Mouse (Mus musculus): ENCODE data around the gene Eomes. TPM values are rescaled to one million over a fixed set of nuclear protein-coding genes. Genes with fewer than 3 reads are reported as not detected.

Gene Eomes
- polyA plus RNA-seq, 1 experiment from 2014 or later, result 0.09 TPM

- Histone ChIP-seq H3K36me3 (no peaks in the 10 kb centered on the region), H3K27ac (no peak overlapping the region), H3K4me1 (peaks cover 16% of the 10 kb centered on the region; the same call in 1 of the 2 replicates), H3K27me3 (peaks cover 64% of the 10 kb centered on the region), H3K9ac (no peak overlapping the region), H3K4me3 (peak overlapping the region; percentile 27), H3K4me2 (replicated peaks) (peak overlapping the region; percentile 50), H3K9me3 (no peaks in the 10 kb centered on the region)
- under 1% methylated on average over 28 of the region's 28 CpGs for WGBS
- no peak for ATAC-seq (ENCODE audit: insufficient number of reproducible peaks, insufficient read depth, low FRiP score, low TSS enrichment)
Measured at GRCm38 (mm10) chr9:118488138-118488895, 10.3 kb downstream of the Eomes start.

GRCm38 (mm10) chr9:118488896-118489578, 11.0 kb downstream of the Eomes start:
- Histone ChIP-seq H3K4me3 (peak overlapping the region; percentile 27), H3K36me3 (no peaks in the 10 kb centered on the region), H3K4me1 (peaks cover 16% of the 10 kb centered on the region; the same call in 1 of the 2 replicates), H3K9ac (no peak overlapping the region), H3K27me3 (peaks cover 56% of the 10 kb centered on the region), H3K4me2 (replicated peaks) (peak overlapping the region; percentile 50), H3K27ac (no peak overlapping the region), H3K9me3 (no peaks in the 10 kb centered on the region)
- under 1% methylated on average over 20 of the region's 20 CpGs for WGBS
- peak; percentile 62 for ATAC-seq (ENCODE audit: insufficient number of reproducible peaks, insufficient read depth, low FRiP score, low TSS enrichment)

GRCm38 (mm10) chr9:118489579-118490019, 11.6 kb downstream of the Eomes start:
- peaks cover 51% of the 10 kb centered on the region for H3K27me3 ChIP-seq

GRCm38 (mm10) chr9:118491195-118491594, 13.2 kb downstream of the Eomes start:
- 81% methylated on average over 4 of the region's 4 CpGs for WGBS
- Histone ChIP-seq H3K4me1 (peaks cover 16% of the 10 kb centered on the region; the same call in 1 of the 2 replicates), H3K9me3 (no peaks in the 10 kb centered on the region), H3K36me3 (no peaks in the 10 kb centered on the region), H3K4me3 (no peak overlapping the region), H3K27ac (no peak overlapping the region), H3K27me3 (peaks cover 35% of the 10 kb centered on the region), H3K9ac (no peak overlapping the region), H3K4me2 (replicated peaks) (no peak overlapping the region)
- no peak for ATAC-seq (ENCODE audit: insufficient number of reproducible peaks, insufficient read depth, low FRiP score, low TSS enrichment)

More at GRCm38 (mm10) chr9:118489579-118490019, 11.6 kb downstream of the Eomes start:
- ATAC-seq (ENCODE audit: insufficient number of reproducible peaks, insufficient read depth, low FRiP score, low TSS enrichment), result peak; percentile 74
- Histone ChIP-seq H3K4me1 (peaks cover 16% of the 10 kb centered on the region; the same call in 1 of the 2 replicates), H3K4me3 (0 out of 2 replicates have a peak overlapping the region, but pooled peaks have one; percentile 19), H3K27ac (no peak overlapping the region), H3K36me3 (no peaks in the 10 kb centered on the region), H3K4me2 (replicated peaks) (peak overlapping the region; percentile 50), H3K9ac (no peak overlapping the region), H3K9me3 (no peaks in the 10 kb centered on the region)
- WGBS, result under 1% methylated on average over 16 of the region's 16 CpGs

DNA sequence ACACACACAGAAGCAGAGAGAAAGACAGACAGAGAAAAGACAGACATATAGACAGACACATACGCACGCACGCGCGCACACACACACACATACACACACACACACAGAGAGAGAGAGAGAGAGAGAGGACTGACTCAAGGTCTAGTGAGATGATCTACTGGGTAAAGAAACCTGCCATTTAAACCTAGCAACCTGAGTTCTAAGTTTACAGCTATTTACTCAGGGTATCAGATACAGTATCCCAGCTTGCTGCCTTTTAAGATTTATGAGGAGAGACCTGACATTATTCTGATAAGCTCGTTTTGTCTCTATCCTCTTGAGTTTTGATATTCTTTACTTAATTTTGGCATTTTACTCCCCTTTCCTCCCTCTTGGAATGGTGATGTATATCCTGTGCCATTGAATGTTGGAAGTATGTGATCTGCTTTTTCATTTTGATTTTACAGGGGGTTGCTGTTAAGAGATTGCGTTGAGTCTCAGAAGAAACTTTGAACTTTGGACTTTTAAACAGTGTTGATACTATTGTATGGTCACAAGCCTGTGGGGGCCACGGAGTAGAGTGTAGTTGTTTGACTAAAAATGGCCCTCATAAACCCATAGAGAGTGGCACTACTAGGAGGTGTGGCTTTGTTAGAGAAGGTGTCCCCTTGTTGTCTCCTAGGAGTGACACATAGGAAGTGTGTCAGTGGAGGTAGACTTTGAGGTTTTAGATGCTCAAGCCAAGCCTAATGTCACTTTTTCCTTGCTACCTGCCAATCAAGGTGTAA, 15.1 kb downstream of the Eomes start:
- WGBS, result 87% methylated on average over 8 of the region's 8 CpGs
- H3K27ac ChIP-seq, result no peak overlapping the region
- no peak overlapping the region for H3K4me3 ChIP-seq

DNA sequence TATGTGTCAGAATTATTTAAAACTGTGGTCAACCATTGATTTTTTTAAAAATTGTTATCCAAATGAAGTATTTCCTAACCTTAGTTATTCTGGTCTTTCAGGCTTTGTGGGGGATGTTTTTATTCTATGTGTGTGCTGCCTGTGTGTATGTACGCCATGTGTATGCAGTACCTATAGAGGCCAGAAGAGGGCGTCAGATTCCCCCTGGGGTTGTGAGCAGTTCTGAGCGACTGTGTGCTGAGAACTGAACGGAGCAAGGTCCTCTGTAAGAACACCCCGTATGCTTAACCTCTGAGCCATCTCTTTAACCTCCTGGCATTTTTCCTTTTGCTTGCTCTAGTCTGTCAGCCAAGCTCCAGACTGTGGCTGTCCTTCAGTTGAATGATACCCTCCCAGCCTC, 16.1 kb downstream of the Eomes start:
- no peak for ATAC-seq (ENCODE audit: insufficient number of reproducible peaks, insufficient read depth, low FRiP score, low TSS enrichment)
- Histone ChIP-seq H3K4me2 (replicated peaks) (no peak overlapping the region), H3K9me3 (no peaks in the 10 kb centered on the region), H3K9ac (no peak overlapping the region), H3K27me3 (peaks cover 7% of the 10 kb centered on the region), H3K4me1 (no peaks in the 10 kb centered on the region), H3K4me3 (no peak overlapping the region), H3K36me3 (no peaks in the 10 kb centered on the region), H3K27ac (no peak overlapping the region)
- 86% methylated on average over 5 of the region's 5 CpGs for WGBS

More for the DNA sequence above, 15.1 kb downstream of the Eomes start:
- Histone ChIP-seq H3K9me3 (no peaks in the 10 kb centered on the region), H3K9ac (no peak overlapping the region), H3K4me1 (peaks cover 9% of the 10 kb centered on the region; the same call in 1 of the 2 replicates), H3K27me3 (peaks cover 16% of the 10 kb centered on the region), H3K36me3 (no peaks in the 10 kb centered on the region), H3K4me2 (replicated peaks) (no peak overlapping the region)
- ATAC-seq (ENCODE audit: insufficient number of reproducible peaks, insufficient read depth, low FRiP score, low TSS enrichment), result no peak

- no peak for ATAC-seq (ENCODE audit: insufficient number of reproducible peaks, insufficient read depth, low FRiP score, low TSS enrichment)
- H3K36me3 ChIP-seq, result no peaks in the 10 kb centered on the region
- no peak overlapping the region for H3K9ac ChIP-seq
- H3K4me3 ChIP-seq, result no peak overlapping the region
- no peak overlapping the region for H3K4me2 ChIP-seq (replicated peaks)
- no peaks in the 10 kb centered on the region for H3K9me3 ChIP-seq
- no peaks in the 10 kb centered on the region for H3K4me1 ChIP-seq
- H3K27ac ChIP-seq, result no peak overlapping the region
- H3K27me3 ChIP-seq, result no peaks in the 10 kb centered on the region
- WGBS, result 87% methylated on average over 3 of the region's 3 CpGs
Measured at GRCm38 (mm10) chr9:118495933-118496332, 17.9 kb downstream of the Eomes start.

DNA sequence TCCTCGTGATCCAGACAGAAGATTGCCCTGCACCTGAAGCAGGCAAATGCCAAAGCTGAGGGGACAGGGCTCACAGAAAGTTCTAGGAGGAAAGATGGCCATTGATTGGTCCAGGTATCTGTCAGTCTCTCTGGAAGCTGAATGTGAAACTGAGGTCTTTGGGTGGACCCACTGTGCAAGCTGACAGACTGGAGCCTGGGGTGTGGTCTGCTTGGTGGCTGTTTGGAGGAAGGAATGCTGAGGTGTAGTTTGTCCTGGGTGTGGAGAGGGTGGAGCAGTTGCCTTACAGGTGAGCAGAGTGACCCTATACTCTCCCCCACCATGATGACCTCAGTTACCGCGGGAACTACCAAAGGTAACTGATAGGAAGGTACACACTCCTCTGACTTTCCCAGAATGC, 18.9 kb downstream of the Eomes start:
- Histone ChIP-seq H3K9me3 (no peaks in the 10 kb centered on the region), H3K4me2 (replicated peaks) (no peak overlapping the region), H3K4me1 (no peaks in the 10 kb centered on the region), H3K9ac (no peak overlapping the region), H3K4me3 (no peak overlapping the region), H3K36me3 (no peaks in the 10 kb centered on the region), H3K27ac (no peak overlapping the region), H3K27me3 (no peaks in the 10 kb centered on the region)
- WGBS, result 82% methylated on average over 3 of the region's 3 CpGs
- no peak for ATAC-seq (ENCODE audit: insufficient number of reproducible peaks, insufficient read depth, low FRiP score, low TSS enrichment)

DNA sequence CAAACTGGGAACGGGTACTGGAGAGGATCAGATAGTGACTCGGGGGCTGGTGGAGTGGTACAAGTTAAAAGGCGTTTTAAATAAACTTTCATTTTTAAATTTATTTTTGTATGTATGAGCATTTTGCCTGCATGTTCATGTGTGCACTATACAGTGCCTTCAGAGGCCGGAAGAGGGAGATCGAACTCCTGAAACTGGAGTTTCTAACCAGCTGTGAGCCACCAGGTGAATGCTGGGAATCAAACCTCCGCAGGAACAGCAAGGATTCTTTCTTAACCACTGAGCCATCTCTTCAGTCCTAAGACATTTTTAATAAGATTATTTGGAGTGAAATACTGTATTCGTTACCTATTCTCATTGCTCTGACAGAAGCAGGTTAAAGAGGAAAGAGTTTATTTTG, 20.0 kb downstream of the Eomes start:
- Histone ChIP-seq H3K27ac (no peak overlapping the region), H3K9me3 (no peaks in the 10 kb centered on the region), H3K27me3 (no peaks in the 10 kb centered on the region), H3K4me1 (no peaks in the 10 kb centered on the region), H3K4me2 (replicated peaks) (no peak overlapping the region), H3K9ac (no peak overlapping the region), H3K36me3 (no peaks in the 10 kb centered on the region), H3K4me3 (no peak overlapping the region)
- no peak for ATAC-seq (ENCODE audit: insufficient number of reproducible peaks, insufficient read depth, low FRiP score, low TSS enrichment)
- WGBS, result 70% methylated on average over 7 of the region's 7 CpGs

DNA sequence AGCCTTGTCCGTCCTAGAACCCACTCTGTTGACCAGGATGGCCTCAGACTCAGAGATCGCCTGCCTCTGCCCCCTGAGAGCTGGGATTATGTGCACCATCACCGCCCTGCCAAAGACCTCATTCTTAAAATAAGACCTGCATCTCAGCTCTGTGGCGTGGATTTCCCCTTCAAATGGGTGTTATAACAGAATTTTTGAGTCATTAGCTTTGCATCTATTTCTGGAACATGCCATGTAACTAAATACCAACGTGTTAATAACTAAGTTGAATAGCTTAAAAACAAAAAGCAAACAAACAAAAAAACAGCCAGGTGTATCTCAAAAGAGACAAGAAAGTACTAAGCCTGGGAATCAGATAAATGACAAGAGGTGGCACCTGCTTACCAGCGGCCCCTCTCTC, 23.0 kb downstream of the Eomes start:
- no peaks in the 10 kb centered on the region for H3K4me1 ChIP-seq
- H3K9ac ChIP-seq, result no peak overlapping the region
- ATAC-seq (ENCODE audit: insufficient number of reproducible peaks, insufficient read depth, low FRiP score, low TSS enrichment), result no peak
- H3K36me3 ChIP-seq, result no peaks in the 10 kb centered on the region
- H3K4me3 ChIP-seq, result no peak overlapping the region
- H3K9me3 ChIP-seq, result no peaks in the 10 kb centered on the region
- H3K27me3 ChIP-seq, result no peaks in the 10 kb centered on the region
- no peak overlapping the region for H3K4me2 ChIP-seq (replicated peaks)
- H3K27ac ChIP-seq, result no peak overlapping the region
- 79% methylated on average over 6 of the region's 6 CpGs for WGBS

- no peak for ATAC-seq (ENCODE audit: insufficient number of reproducible peaks, insufficient read depth, low FRiP score, low TSS enrichment)
- H3K4me1 ChIP-seq, result peaks cover 16% of the 10 kb centered on the region
- no peak overlapping the region for H3K4me2 ChIP-seq (replicated peaks)
- no peaks in the 10 kb centered on the region for H3K9me3 ChIP-seq
- H3K27ac ChIP-seq, result no peak overlapping the region
- WGBS, result 81% methylated on average over 3 of the region's 3 CpGs
- no peak overlapping the region for H3K4me3 ChIP-seq
- no peaks in the 10 kb centered on the region for H3K27me3 ChIP-seq
- no peak overlapping the region for H3K9ac ChIP-seq
- H3K36me3 ChIP-seq, result no peaks in the 10 kb centered on the region
Measured at GRCm38 (mm10) chr9:118504656-118505055, 26.6 kb downstream of the Eomes start.
